Mouse (Mus musculus): ENCODE data around the gene Pld3. TPM values are rescaled to one million over a fixed set of nuclear protein-coding genes. Genes with fewer than 3 reads are reported as not detected.

The Pld3 gene
- polyA plus RNA-seq, 1 experiment from 2014 or later: 71.6 TPM

GRCm38 (mm10) chr7:27587741-27588140 is 34.7 kb upstream of the Pld3 start:
- no peak overlapping the region for H3K9ac ChIP-seq (replicated peaks)
- 91% methylated on average over 2 of the region's 2 CpGs for WGBS
- peaks cover 16% of the 10 kb centered on the region for H3K36me3 ChIP-seq
- ATAC-seq (ENCODE audit: low FRiP score, low read depth): no peak
- H3K4me3 ChIP-seq: no peak overlapping the region
- H3K4me1 ChIP-seq: peaks cover 2% of the 10 kb centered on the region
- no peak overlapping the region for H3K4me2 ChIP-seq (replicated peaks)
- no peaks in the 10 kb centered on the region for H3K27me3 ChIP-seq
- H3K9me3 ChIP-seq: no peaks in the 10 kb centered on the region
- H3K27ac ChIP-seq (replicated peaks): no peak overlapping the region

- H3K4me3 ChIP-seq: no peak overlapping the region
- no peak overlapping the region for H3K27ac ChIP-seq (replicated peaks)
- 78% methylated on average over 2 of the region's 2 CpGs for WGBS
- H3K4me1 ChIP-seq: no peaks in the 10 kb centered on the region
- H3K27me3 ChIP-seq: no peaks in the 10 kb centered on the region
- H3K36me3 ChIP-seq: peaks cover 25% of the 10 kb centered on the region
- no peaks in the 10 kb centered on the region for H3K9me3 ChIP-seq
- ATAC-seq (ENCODE audit: low FRiP score, low read depth): no peak
- no peak overlapping the region for H3K4me2 ChIP-seq (replicated peaks)
- H3K9ac ChIP-seq (replicated peaks): no peak overlapping the region
These were observed 33.8 kb upstream of the Pld3 start for GRCm38 (mm10) chr7:27586861-27587260.

- 91% methylated on average over 14 of the region's 14 CpGs for WGBS
- Histone ChIP-seq H3K9ac (replicated peaks) (no peak overlapping the region), H3K4me3 (no peak overlapping the region), H3K9me3 (no peaks in the 10 kb centered on the region), H3K36me3 (peaks cover 81% of the 10 kb centered on the region), H3K27me3 (no peaks in the 10 kb centered on the region), H3K27ac (replicated peaks) (no peak overlapping the region), H3K4me1 (no peaks in the 10 kb centered on the region), H3K4me2 (replicated peaks) (no peak overlapping the region)
- no peak for ATAC-seq (ENCODE audit: low FRiP score, low read depth)
These were observed 27.6 kb upstream of the Pld3 start for GRCm38 (mm10) chr7:27580380-27581174.

GRCm38 (mm10) chr7:27578465-27578864 is 25.4 kb upstream of the Pld3 start:
- H3K36me3 ChIP-seq: peaks cover 87% of the 10 kb centered on the region
- H3K27me3 ChIP-seq: no peaks in the 10 kb centered on the region
- 88% methylated on average over 7 of the region's 7 CpGs for WGBS
- H3K9me3 ChIP-seq: no peaks in the 10 kb centered on the region
- no peaks in the 10 kb centered on the region for H3K4me1 ChIP-seq
- no peak overlapping the region for H3K4me2 ChIP-seq (replicated peaks)
- no peak overlapping the region for H3K4me3 ChIP-seq
- ATAC-seq (ENCODE audit: low FRiP score, low read depth): no peak
- H3K9ac ChIP-seq (replicated peaks): no peak overlapping the region
- no peak overlapping the region for H3K27ac ChIP-seq (replicated peaks)

- no peak for ATAC-seq (ENCODE audit: low FRiP score, low read depth)
These were observed 24.6 kb upstream of the Pld3 start for GRCm38 (mm10) chr7:27577589-27577988.

GRCm38 (mm10) chr7:27576914-27577313 is 23.9 kb upstream of the Pld3 start:
- H3K4me1 ChIP-seq: no peaks in the 10 kb centered on the region
- no peaks in the 10 kb centered on the region for H3K27me3 ChIP-seq
- H3K36me3 ChIP-seq: peaks cover 84% of the 10 kb centered on the region
- H3K4me2 ChIP-seq (replicated peaks): no peak overlapping the region
- H3K4me3 ChIP-seq: no peak overlapping the region
- 67% methylated on average over 6 of the region's 6 CpGs for WGBS
- H3K9ac ChIP-seq (replicated peaks): no peak overlapping the region
- no peaks in the 10 kb centered on the region for H3K9me3 ChIP-seq
- no peak for ATAC-seq (ENCODE audit: low FRiP score, low read depth)
- H3K27ac ChIP-seq (replicated peaks): no peak overlapping the region

More at GRCm38 (mm10) chr7:27577589-27577988, 24.6 kb upstream of the Pld3 start:
- Histone ChIP-seq H3K27me3 (no peaks in the 10 kb centered on the region), H3K4me2 (replicated peaks) (no peak overlapping the region), H3K27ac (replicated peaks) (no peak overlapping the region), H3K4me3 (no peak overlapping the region), H3K9me3 (no peaks in the 10 kb centered on the region), H3K4me1 (no peaks in the 10 kb centered on the region), H3K36me3 (peaks cover 84% of the 10 kb centered on the region), H3K9ac (replicated peaks) (no peak overlapping the region)
- 93% methylated on average over 6 of the region's 6 CpGs for WGBS

GRCm38 (mm10) chr7:27574124-27574880 is 21.3 kb upstream of the Pld3 start:
- WGBS: 91% methylated on average over 14 of the region's 14 CpGs
- Histone ChIP-seq H3K4me1 (no peaks in the 10 kb centered on the region), H3K36me3 (peaks cover 82% of the 10 kb centered on the region), H3K9ac (replicated peaks) (no peak overlapping the region), H3K9me3 (no peaks in the 10 kb centered on the region), H3K27me3 (no peaks in the 10 kb centered on the region), H3K4me2 (replicated peaks) (no peak overlapping the region), H3K4me3 (no peak overlapping the region), H3K27ac (replicated peaks) (no peak overlapping the region)
- ATAC-seq (ENCODE audit: low FRiP score, low read depth): no peak

- H3K9ac ChIP-seq (replicated peaks): no peak overlapping the region
- H3K4me3 ChIP-seq: no peak overlapping the region
- H3K4me1 ChIP-seq: no peaks in the 10 kb centered on the region
- no peak overlapping the region for H3K27ac ChIP-seq (replicated peaks)
- no peaks in the 10 kb centered on the region for H3K27me3 ChIP-seq
- peaks cover 82% of the 10 kb centered on the region for H3K36me3 ChIP-seq
- no peak overlapping the region for H3K4me2 ChIP-seq (replicated peaks)
- no peak for ATAC-seq (ENCODE audit: low FRiP score, low read depth)
- H3K9me3 ChIP-seq: no peaks in the 10 kb centered on the region
- 94% methylated on average over 4 of the region's 4 CpGs for WGBS
These were observed 19.1 kb upstream of the Pld3 start for GRCm38 (mm10) chr7:27572133-27572532.

- Histone ChIP-seq H3K4me1 (no peaks in the 10 kb centered on the region), H3K27me3 (no peaks in the 10 kb centered on the region), H3K4me2 (replicated peaks) (no peak overlapping the region), H3K36me3 (peaks cover 76% of the 10 kb centered on the region), H3K27ac (replicated peaks) (no peak overlapping the region), H3K9me3 (no peaks in the 10 kb centered on the region), H3K4me3 (no peak overlapping the region), H3K9ac (replicated peaks) (no peak overlapping the region)
- WGBS: 88% methylated on average over 5 of the region's 5 CpGs
- no peak for ATAC-seq (ENCODE audit: low FRiP score, low read depth)
These were observed 16.7 kb upstream of the Pld3 start for GRCm38 (mm10) chr7:27569580-27570224.

- Histone ChIP-seq H3K4me2 (replicated peaks) (no peak overlapping the region), H3K27me3 (no peaks in the 10 kb centered on the region), H3K27ac (replicated peaks) (no peak overlapping the region), H3K9me3 (no peaks in the 10 kb centered on the region), H3K36me3 (peaks cover 70% of the 10 kb centered on the region), H3K4me3 (no peak overlapping the region), H3K4me1 (no peaks in the 10 kb centered on the region), H3K9ac (replicated peaks) (no peak overlapping the region)
- WGBS: 91% methylated on average over 1 of the region's 1 CpGs
- ATAC-seq (ENCODE audit: low FRiP score, low read depth): no peak
These were observed 8.0 kb upstream of the Pld3 start for GRCm38 (mm10) chr7:27560978-27561377.

GRCm38 (mm10) chr7:27560291-27560887 is 7.4 kb upstream of the Pld3 start:
- ATAC-seq (ENCODE audit: low FRiP score, low read depth): no peak
- H3K9me3 ChIP-seq: no peaks in the 10 kb centered on the region
- no peaks in the 10 kb centered on the region for H3K4me1 ChIP-seq
- H3K4me3 ChIP-seq: no peak overlapping the region
- peaks cover 69% of the 10 kb centered on the region for H3K36me3 ChIP-seq
- no peaks in the 10 kb centered on the region for H3K27me3 ChIP-seq
- no peak overlapping the region for H3K4me2 ChIP-seq (replicated peaks)
- WGBS: 84% methylated on average over 8 of the region's 8 CpGs
- H3K27ac ChIP-seq (replicated peaks): no peak overlapping the region
- H3K9ac ChIP-seq (replicated peaks): no peak overlapping the region

Measured in midbrain, embryonic 12.5 days (tissue).